Comparison of ENCODE assay signal across 8 mouse cellular contexts in the genomic region with DNA sequence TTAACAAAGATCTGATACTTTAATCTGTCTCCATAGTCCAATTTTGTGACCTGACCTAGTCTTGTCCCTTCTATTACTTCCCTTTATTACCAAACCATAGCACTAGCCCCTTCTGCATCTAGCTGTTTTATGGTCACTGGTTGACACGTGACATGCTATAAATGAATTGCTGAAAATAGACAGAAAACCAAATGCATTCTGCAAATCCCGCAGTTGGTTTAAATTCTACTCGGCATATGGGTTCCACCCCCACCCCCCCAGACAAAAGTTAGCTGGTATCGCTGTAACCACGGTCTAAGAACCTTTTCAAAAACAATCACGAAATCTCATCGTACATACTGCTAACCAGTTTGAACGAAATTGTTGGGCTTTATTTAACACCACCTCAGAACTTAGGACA. TPM values are rescaled to one million over a fixed set of nuclear protein-coding genes. Genes with fewer than 3 reads are reported as not detected.
DNase-seq lines count a peak whose midpoint lies in the region; ATAC-seq and TF ChIP-seq lines count a peak whose summit lies in the region.

No protein-coding gene starts in this region.

- H3K4me3 ChIP-seq in C2C12 (ENCODE audit: insufficient read depth, poor library complexity, severe bottlenecking): peak overlapping the region; percentile 89
- H3K4me3 ChIP-seq in forebrain, embryonic 11.5 days (ENCODE audit: low read depth, low read length): peak overlapping the region; percentile 96
- peak overlapping the region; percentile 92 for H3K4me3 ChIP-seq in liver, embryonic 13.5 days (replicated peaks)

- peaks cover 2% of the 10 kb centered on the region; the same call in 1 of the 2 replicates for H3K4me1 ChIP-seq in forebrain, embryonic 11.5 days (replicated peaks; ENCODE audit: control insufficient read depth, insufficient read depth, low read length)
- peaks cover 29% of the 10 kb centered on the region for H3K4me1 ChIP-seq in liver, embryonic 13.5 days (replicated peaks)

- WGBS in forebrain, embryonic 11.5 days: 14% methylated on average over 8 of the region's 8 CpGs
- WGBS in liver, embryonic 13.5 days (ENCODE audit: insufficient replicate concordance): 2% methylated on average over 8 of the region's 8 CpGs

- H3K27ac ChIP-seq in forebrain, embryonic 11.5 days (ENCODE audit: low read depth, low read length): no peak overlapping the region
- peak overlapping the region; percentile 96 for H3K27ac ChIP-seq in liver, embryonic 13.5 days

- peaks cover 35% of the 10 kb centered on the region for H3K79me3 ChIP-seq in C2C12 (ENCODE audit: low read depth)

- H3K79me2 ChIP-seq in C2C12 (ENCODE audit: control insufficient read depth, insufficient read depth): peaks cover 44% of the 10 kb centered on the region

- peak overlapping the region; percentile 91 for H3K9ac ChIP-seq in forebrain, embryonic 11.5 days (ENCODE audit: low read length)
- peak overlapping the region; percentile 98 for H3K9ac ChIP-seq in liver, embryonic 13.5 days

- no peak for ATAC-seq in forebrain, embryonic 11.5 days (replicated peaks; ENCODE audit: low FRiP score)
- ATAC-seq in liver, embryonic 13.5 days (ENCODE audit: low read depth): no peak

- DNase-seq in embryo, embryonic 11 days: peak; percentile 5
- DNase-seq in embryo, embryonic 10 days (ENCODE audit: low spot score): no peak
- DNase-seq in forebrain, embryonic 11.5 days (ENCODE audit: low spot score): no peak
- DNase-seq in liver, embryonic 13.5 days: no peak
- DNase-seq in yolk sac, embryonic 10.5 days (ENCODE audit: low spot score): no peak
- DNase-seq in left cerebral cortex, postnatal 10 days (ENCODE audit: extremely low spot score in 1 of 2, low spot score in 2 of 2): no peak
- no peak for DNase-seq in cerebellum, postnatal 14 days

- peak overlapping the region; percentile 79 for H3K4me2 ChIP-seq in forebrain, embryonic 11.5 days (ENCODE audit: low read depth, low read length, severe bottlenecking)
- peak overlapping the region; percentile 72 for H3K4me2 ChIP-seq in liver, embryonic 13.5 days

- intact Hi-C loops in left cerebral cortex, postnatal 10 days (cut with DNase I): no loop called here

- peak overlapping the region; percentile 83 for H3ac ChIP-seq in C2C12 (ENCODE audit: control insufficient read depth, insufficient read length, low read depth)

- no peak for TF ChIP-seq CTCF in C2C12 (IDR thresholded peaks at IDR 0.05; ENCODE audit: control insufficient read depth, insufficient read depth, insufficient read length)

- H3K27me3 ChIP-seq in C2C12 (ENCODE audit: control insufficient read depth, insufficient read depth, insufficient read length): peaks cover 5% of the 10 kb centered on the region
- H3K27me3 ChIP-seq in forebrain, embryonic 11.5 days (ENCODE audit: control insufficient read depth, insufficient read depth, low read length): no peaks in the 10 kb centered on the region
- no peaks in the 10 kb centered on the region for H3K27me3 ChIP-seq in liver, embryonic 13.5 days

- H3K36me3 ChIP-seq in C2C12 (ENCODE audit: control insufficient read depth, insufficient read depth): peaks cover 14% of the 10 kb centered on the region
- no peaks in the 10 kb centered on the region for H3K36me3 ChIP-seq in forebrain, embryonic 11.5 days (ENCODE audit: control insufficient read depth, insufficient read depth, low read length)
- H3K36me3 ChIP-seq in liver, embryonic 13.5 days: peaks cover 10% of the 10 kb centered on the region

- H3K9me3 ChIP-seq in forebrain, embryonic 11.5 days (ENCODE audit: control insufficient read depth, low read length): no peaks in the 10 kb centered on the region
- no peaks in the 10 kb centered on the region for H3K9me3 ChIP-seq in liver, embryonic 13.5 days (replicated peaks)

TF ChIP-seq in C2C12, 6 proteins besides CTCF, POLR2A, EP300 and RAD21:
- TF ChIP-seq MAX (IDR thresholded peaks at IDR 0.05): no peak
- no peak for TF ChIP-seq MYOD1 (IDR thresholded peaks at IDR 0.05; ENCODE audit: control insufficient read depth, insufficient read length, low read depth)
- no peak for TF ChIP-seq CEBPB (IDR thresholded peaks at IDR 0.05; ENCODE audit: low read depth)
- peak; percentile 61 for TF ChIP-seq USF1 (IDR thresholded peaks at IDR 0.05; ENCODE audit: low read depth)
TF ChIP-seq in C2C12: peak in this region for 1.

RNA-seq across cellular contexts. Expression of gene Slc30a5, which starts 1.0 kb away (rescaled TPM):
- polyA plus RNA-seq in C2C12 (2012; fragmentation: generic; extraction: Trizol): 21.7 TPM
- 47.1 and 47.3 TPM in 2 replicates for polyA plus RNA-seq in forebrain, embryonic 11.5 days (2014; fragmentation: Nextera tagmentation; extraction: Ambion mirVana)
- 27.0 and 34.3 TPM in 2 replicates for polyA plus RNA-seq in liver, embryonic 13.5 days (2015; fragmentation: Nextera tagmentation; extraction: Ambion mirVana)
- total RNA-seq in left cerebral cortex, postnatal 10 days (2021): 10 to 100 TPM; 40.1 to 42.8 TPM

RNA-seq across cellular contexts. Expression of gene Ccnb1, which starts 45.8 kb away (rescaled TPM):
- polyA plus RNA-seq in C2C12 (2012; fragmentation: generic; extraction: Trizol): 115 TPM
- 455 and 459 TPM in 2 replicates for polyA plus RNA-seq in forebrain, embryonic 11.5 days (2014; fragmentation: Nextera tagmentation; extraction: Ambion mirVana)
- polyA plus RNA-seq in liver, embryonic 13.5 days (2015; fragmentation: Nextera tagmentation; extraction: Ambion mirVana): 277 and 297 TPM in 2 replicates
- total RNA-seq in left cerebral cortex, postnatal 10 days (2021): 1 to 10 TPM; 3.9 to 6.5 TPM

RNA-seq across cellular contexts. Expression of gene Cenph, which starts 56.5 kb away (rescaled TPM):
- polyA plus RNA-seq in C2C12 (2012; fragmentation: generic; extraction: Trizol): 17.9 TPM
- polyA plus RNA-seq in forebrain, embryonic 11.5 days (2014; fragmentation: Nextera tagmentation; extraction: Ambion mirVana): 61.5 and 65.1 TPM in 2 replicates
- 46.2 and 57.1 TPM in 2 replicates for polyA plus RNA-seq in liver, embryonic 13.5 days (2015; fragmentation: Nextera tagmentation; extraction: Ambion mirVana)
- total RNA-seq in left cerebral cortex, postnatal 10 days (2021): 1 to 10 TPM; 1.8 to 3.1 TPM
